Mouse (Mus musculus): ENCODE measurements around the gene Zfand2a.

- TF ChIP-seq CTCF (IDR thresholded peaks at IDR 0.05; ENCODE audit: borderline replicate concordance, extremely low read depth, insufficient read depth, insufficient read length) (no peak), POLR2A (IDR thresholded peaks at IDR 0.05; ENCODE audit: borderline replicate concordance, extremely low read depth, insufficient read depth, insufficient read length, poor library complexity, severe bottlenecking) (no peak)
Observed at GRCm38 (mm10) chr5:139427989-139428388, 56.4 kb downstream of the Zfand2a start.
